Mouse (Mus musculus) left cerebral cortex, adult 8-10 months (tissue): ENCODE data around the gene Lrtm2. TPM values are rescaled to one million over a fixed set of nuclear protein-coding genes. Genes with fewer than 3 reads are reported as not detected.
A peak's percentile ranks its signal among the peaks of the same experiment; 100 is the strongest.

Experiments
- DNase-seq, 2 experiments: peaks; one replicate each; pipeline ENCODE4 v3.0.0; 2022; ENCODE audit warnings: low spot score in 2 of 2
- total RNA-seq, 4 experiments: library from RNA; stranded (reverse); gene quantifications; 2 replicates each; pipeline ENCODE4 v1.2.4; 2022

Lrtm2 gene
- total RNA-seq, 4 experiments from 2014 or later, result 65.9 to 70.9 (median 70.2) TPM

DNA sequence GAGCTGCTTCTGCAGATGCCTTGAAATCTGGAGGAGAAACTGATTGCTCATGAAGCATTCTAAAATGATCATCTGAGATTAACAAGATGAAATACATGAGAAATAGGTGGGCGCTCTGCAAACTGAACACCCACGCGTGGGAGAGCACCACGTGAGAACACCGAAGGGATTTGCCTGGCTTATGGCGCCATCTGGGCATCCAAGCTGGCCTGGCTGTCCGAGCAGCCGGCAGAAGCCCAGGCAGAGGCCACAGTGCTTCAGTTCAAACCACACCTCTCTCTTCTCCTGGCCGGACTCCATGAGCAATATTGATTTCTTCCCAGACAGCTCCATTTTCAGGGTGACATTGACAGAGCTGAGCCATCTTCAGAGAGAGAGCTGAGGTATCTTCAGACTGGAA is 49.8 kb downstream of the Lrtm2 start:
- DNase-seq, result peak; percentile 42 to 77

DNA sequence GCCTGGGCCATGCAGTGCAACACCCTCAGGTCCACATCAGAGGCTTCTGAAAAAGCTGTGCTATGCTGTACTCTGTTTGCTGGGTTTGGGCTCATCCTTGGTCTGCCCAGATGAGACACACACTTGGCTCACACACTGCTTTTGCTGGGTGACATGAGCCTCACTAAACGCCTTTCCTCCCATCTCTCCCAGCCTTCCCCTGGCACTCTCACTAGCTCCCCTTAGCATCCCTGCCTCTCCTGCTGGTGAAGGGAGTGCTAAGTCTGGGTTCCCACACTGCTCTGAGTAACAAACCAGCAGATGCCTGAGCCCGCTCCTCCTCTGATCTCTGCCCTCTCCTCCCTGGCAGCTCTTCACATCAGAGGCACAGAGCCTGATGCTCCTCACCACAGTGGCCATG is 53.9 kb downstream of the Lrtm2 start:
- no peak for DNase-seq

Other genes starting within 250 kb of the Lrtm2 start
- gene Dcp1b, start 155.5 kb downstream of the Lrtm2 start, total RNA-seq, result 10 to 100 TPM; 19.3 to 24.5 (median 20.7) TPM
- 10 to 100 TPM; 52.8 to 62.4 (median 55.1) TPM for gene Cacna1c, start 134.3 kb downstream of the Lrtm2 start, total RNA-seq
- 1 to 10 TPM; 1.5 to 4.6 (median 2.8) TPM for gene Cacna2d4, start 94.2 kb downstream of the Lrtm2 start, total RNA-seq
- 10 to 100 TPM; 41.3 to 48.9 (median 44.7) TPM for gene Adipor2, start 86.9 kb upstream of the Lrtm2 start, total RNA-seq
- 10 to 100 TPM; 31.1 to 35.0 (median 32.7) TPM for gene Fbxl14, start 148.9 kb upstream of the Lrtm2 start, total RNA-seq
- 1 to 10 TPM; 1.9 to 2.1 (median 2.0) TPM for gene Wnt5b, start 213.6 kb upstream of the Lrtm2 start, total RNA-seq